Mouse (Mus musculus) splenic B cell, adult 2 months (primary cell): ENCODE data around the gene Cdt1.
A peak's percentile ranks its signal among the peaks of the same experiment; 100 is the strongest.
"Not testable (repeated sequence)": the region's sequence is repeated elsewhere in the genome, so short reads cannot be mapped to it uniquely, and the experiment has no call there.

Source experiments
- DNase-seq: peaks from one replicate; pipeline ENCODE4 v3.0.0-alpha.2; 2011; ENCODE audit warnings: low read depth, low spot score
- H3K27me3 ChIP-seq: 2 replicates; pipeline ENCODE4 v1.6.1; 2012; ENCODE audit warnings: mild to moderate bottlenecking, low read length, moderate library complexity, mixed read lengths; ENCODE audit not compliant: control insufficient read depth, poor library complexity, insufficient read depth, severe bottlenecking
- H3K36me3 ChIP-seq: 2 replicates; pipeline ENCODE4 v1.6.1; 2012; ENCODE audit warnings: mild to moderate bottlenecking, low read length, moderate library complexity, mixed read lengths; ENCODE audit not compliant: control insufficient read depth, poor library complexity, insufficient read depth, severe bottlenecking

Cdt1 gene

DNA sequence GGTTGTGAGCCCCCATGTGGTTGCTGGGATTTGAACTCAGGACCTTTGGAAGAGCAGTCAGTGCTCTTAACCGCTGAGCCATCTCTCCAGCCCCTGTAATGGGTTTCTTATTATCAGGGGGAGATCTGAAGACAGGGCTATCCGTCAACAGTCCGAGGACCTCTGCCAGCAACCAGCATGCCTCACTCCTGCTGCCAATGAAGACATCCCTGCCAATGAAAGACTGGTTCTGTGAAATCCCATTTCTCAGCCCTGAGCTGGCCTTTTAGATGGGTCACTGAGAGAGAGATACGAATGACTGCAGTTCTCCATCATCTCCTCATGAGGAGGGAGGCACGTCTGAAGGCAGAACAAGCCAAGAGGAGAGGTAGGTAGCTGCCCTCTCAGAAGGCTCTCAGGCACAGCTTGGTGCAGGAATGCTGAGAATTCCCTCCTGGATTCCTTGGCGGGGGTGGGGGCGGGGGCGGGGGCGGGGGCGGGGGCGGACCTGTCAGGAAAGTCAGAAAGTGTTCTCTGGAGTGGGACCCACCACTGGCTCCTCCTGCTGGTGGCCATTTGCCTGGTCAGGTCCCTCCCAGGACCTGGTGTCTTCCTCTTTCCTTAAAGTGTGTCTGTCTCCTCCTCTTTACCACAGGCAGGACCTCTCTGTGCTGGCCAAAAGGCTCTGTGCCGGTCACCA lies 9.0 kb upstream of the Cdt1 start:
- no peaks in the 10 kb centered on the region for H3K27me3 ChIP-seq
- DNase-seq: no peak
- H3K36me3 ChIP-seq: no peaks in the 10 kb centered on the region

DNA sequence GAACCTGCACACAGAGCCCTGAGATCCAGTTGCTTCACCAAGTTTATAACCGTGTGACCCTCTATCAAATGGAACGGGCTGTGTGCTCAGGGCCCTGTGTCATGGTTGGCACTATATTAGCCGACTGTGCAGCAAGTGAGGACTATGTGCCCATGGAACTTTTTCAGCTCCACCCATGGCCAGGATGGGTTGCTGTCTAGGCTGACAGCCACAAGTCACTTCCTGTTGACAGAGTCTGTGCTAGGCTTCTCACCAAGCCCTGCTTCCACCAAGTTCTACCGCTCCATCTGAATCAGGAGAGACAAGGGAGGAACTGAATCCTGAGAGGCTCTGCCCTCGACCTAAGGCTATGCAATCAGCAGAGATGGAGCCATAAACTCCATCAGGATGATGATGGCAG lies 6.6 kb upstream of the Cdt1 start:
- H3K27me3 ChIP-seq: no peaks in the 10 kb centered on the region
- no peaks in the 10 kb centered on the region for H3K36me3 ChIP-seq
- no peak for DNase-seq

DNA sequence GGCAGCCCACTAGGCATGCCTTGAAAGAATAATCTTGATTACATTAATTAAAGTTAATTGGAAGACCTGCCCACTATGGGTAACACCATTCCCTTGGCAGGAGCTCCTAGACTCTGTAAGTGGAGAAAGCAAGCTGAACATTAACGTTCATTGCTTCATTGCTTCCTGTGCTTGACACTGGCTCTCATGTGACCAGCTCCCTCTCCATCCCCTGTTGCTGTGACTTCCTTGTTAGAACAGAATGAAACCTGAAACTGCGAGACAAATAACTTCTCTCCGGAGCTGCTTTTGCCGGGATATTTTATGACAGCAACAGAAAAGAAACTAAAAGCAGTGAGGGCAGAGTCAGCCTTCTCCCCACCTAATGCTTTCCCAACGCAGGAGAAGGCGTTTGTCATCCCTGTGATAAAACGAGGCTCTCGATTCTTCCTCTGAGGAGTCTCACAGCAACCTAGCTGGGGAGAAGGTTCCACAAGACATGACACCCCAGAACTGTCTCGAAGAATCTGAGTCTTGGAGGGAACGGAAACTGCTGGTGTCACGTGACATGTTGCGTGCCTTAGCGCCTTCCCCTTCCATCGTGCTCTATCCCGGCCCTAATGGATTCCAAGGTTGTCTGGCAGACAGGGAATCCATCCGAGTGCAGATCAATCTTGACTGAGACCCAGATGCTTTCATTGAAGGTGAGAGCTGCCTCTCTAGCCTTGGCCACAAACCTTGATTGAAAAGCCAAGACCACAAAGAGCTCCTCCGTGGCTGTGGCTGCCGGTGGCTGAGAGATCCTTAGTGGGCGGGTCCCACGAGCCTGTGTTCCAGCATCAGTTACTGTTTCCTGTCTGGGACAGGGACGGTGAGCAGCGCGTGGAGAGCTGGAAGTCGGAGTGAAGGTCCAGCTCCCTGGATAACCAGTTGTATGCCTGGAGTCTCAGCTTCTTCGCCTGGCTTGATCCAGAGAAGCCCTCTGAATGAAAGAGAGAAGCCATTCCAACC lies 3.2 kb upstream of the Cdt1 start:
- Histone ChIP-seq H3K27me3 (no peaks in the 10 kb centered on the region), H3K36me3 (no peaks in the 10 kb centered on the region)
- peak; percentile 42 for DNase-seq

DNA sequence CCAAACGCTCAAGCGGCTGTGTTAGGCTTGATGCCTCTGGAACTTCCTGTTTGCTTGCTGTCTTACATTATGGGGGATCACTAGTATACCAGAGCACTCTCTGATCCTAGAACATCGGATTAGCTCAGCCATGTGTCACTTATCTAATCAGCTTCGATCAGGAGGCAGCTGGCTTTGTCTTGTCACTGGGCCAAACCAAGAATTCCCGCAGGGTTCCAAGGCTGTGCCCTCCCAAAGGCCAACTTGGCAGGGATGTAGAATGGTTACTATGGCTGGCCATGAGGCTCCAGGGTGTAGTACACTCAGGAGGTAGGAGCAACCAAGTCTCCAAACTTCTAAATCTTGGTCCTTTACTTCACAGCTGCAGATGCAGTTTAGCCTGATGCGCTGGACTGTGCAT lies 1.0 kb upstream of the Cdt1 start:
- DNase-seq: no peak
- H3K27me3 ChIP-seq: no peaks in the 10 kb centered on the region
- peaks cover 3% of the 10 kb centered on the region; the same call in 1 of the 2 replicates for H3K36me3 ChIP-seq

DNA sequence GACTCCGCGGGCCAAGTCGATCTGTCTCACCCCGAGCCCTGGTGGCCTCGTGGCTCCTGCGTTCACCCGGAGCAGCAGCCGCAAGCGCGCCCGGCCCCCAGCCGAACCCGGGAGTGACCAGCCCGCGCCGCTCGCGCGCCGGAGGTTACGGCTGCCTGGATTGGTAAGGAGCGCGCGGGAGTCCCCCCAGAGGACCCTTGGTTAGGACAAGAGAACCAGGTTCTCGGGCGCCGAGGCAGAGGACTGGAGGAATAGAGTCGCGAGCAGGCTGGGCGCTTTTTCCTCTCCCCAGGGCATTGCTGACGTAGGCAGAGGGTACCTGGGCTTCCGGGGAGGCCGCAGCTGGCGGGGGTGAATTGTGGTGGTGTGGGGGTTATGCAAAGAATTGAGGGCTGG lies 292 bp downstream of the Cdt1 start:
- Histone ChIP-seq H3K36me3 (peaks cover 7% of the 10 kb centered on the region; the same call in 1 of the 2 replicates), H3K27me3 (no peaks in the 10 kb centered on the region)
- peak; percentile 96 for DNase-seq

DNA sequence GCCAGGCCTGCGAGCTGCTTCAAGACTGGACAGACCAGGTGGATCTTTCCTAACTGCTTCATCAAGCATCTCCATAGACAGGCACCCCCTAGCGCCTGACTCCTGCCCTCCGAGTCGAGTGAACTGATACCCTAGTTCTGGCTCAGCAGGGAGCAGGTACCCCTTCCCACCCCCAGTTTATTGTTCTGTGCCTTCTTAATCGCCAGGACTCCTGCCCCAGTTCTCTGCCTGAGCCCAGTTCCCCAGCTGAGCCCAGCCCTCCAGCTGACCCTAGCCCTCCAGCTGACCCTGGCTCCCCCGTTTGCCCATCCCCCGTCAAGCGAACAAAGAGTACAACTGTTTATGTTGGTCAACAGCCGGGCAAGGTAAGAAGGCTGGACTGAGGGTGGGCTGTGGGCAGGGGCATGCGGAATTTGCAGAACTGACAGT lies 1.1 kb downstream of the Cdt1 start:
- DNase-seq: peak; percentile 49
- H3K36me3 ChIP-seq: peaks cover 7% of the 10 kb centered on the region; the same call in 1 of the 2 replicates
- no peaks in the 10 kb centered on the region for H3K27me3 ChIP-seq

DNA sequence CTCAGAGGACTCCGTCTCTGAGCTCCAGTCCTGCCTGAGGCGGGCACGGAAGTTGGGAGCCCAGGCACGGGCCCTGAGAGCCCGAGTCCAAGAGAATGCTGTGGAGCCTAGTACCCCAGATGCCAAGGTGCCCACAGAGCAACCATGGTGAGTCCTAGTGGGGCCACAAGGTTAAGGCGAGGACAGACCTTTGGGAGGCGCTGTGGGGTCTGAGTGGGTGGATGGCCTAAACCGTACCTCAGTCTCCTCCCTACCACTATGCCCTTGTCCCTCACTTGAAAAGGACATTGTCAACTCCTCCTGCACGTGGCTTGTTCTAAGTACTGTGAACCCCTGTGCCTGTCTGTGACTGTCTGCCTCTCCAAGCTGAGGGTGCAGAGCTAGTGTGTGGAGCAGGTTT lies 1.5 kb downstream of the Cdt1 start:
- peak; percentile 26 for DNase-seq
- peaks cover 7% of the 10 kb centered on the region; the same call in 1 of the 2 replicates for H3K36me3 ChIP-seq
- no peaks in the 10 kb centered on the region for H3K27me3 ChIP-seq

DNA sequence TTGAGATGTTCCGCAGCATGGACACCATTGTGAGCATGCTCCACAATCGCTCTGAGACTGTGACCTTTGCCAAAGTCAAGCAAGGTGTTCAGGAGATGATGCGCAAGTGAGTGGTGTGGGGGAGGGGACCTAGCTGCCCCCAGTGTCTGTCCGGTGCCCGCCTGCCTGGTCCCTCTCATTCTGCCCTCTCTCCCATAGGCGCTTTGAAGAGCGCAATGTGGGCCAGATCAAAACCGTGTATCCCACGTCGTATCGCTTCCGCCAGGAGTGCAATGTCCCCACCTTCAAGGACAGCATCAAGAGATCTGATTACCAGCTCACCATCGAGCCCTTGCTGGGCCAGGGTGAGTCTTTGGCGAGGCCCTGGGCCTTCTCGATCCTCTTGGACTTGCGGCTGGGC lies 2.2 kb downstream of the Cdt1 start:
- DNase-seq: no peak
- no peaks in the 10 kb centered on the region for H3K27me3 ChIP-seq
- peaks cover 9% of the 10 kb centered on the region; the same call in 1 of the 2 replicates for H3K36me3 ChIP-seq

DNA sequence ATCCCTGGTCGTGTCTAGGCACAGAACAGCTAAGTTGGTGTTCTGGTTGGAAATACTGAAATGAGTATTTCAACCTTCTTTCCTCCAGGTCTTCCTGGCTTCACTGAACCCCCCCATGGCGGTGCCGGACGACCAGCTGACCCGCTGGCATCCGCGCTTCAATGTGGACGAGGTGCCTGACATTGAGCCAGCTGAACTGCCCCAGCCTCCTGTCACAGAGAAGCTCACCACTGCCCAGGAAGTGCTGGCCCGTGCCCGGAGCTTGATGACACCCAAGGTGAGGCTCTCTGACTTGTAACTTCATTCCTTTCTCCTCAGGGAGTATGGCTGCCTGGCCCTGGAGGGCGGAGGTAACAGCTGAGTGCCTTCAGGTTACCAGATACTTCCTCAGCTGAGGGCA lies 3.3 kb downstream of the Cdt1 start:
- H3K36me3 ChIP-seq: peaks cover 9% of the 10 kb centered on the region; the same call in 1 of the 2 replicates
- DNase-seq: no peak
- H3K27me3 ChIP-seq: no peaks in the 10 kb centered on the region

DNA sequence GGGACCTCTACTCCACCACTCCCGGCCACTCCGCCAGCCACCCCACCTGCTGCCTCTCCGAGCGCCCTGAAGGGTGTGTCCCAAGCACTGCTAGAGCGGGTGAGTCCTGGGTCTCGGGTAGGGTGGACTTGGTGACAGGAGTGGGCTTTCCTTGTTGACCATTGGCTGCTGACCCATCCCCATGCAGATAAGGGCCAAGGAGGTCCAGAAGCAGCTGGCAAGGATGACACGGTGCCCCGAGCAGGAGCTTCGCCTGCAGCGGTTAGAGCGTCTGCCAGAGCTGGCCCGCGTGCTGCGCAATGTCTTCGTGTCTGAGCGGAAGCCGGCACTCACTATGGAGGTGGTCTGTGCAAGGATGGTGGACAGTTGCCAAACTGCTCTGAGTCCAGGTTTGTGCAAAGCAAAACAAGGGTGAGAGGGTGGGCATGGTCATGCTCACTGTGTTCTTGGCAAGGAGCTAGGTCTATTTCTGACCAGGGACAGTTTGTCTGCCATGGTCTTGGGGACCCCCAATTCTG lies 4.0 kb downstream of the Cdt1 start:
- no peak for DNase-seq
- peaks cover 9% of the 10 kb centered on the region; the same call in 1 of the 2 replicates for H3K36me3 ChIP-seq
- no peaks in the 10 kb centered on the region for H3K27me3 ChIP-seq

DNA sequence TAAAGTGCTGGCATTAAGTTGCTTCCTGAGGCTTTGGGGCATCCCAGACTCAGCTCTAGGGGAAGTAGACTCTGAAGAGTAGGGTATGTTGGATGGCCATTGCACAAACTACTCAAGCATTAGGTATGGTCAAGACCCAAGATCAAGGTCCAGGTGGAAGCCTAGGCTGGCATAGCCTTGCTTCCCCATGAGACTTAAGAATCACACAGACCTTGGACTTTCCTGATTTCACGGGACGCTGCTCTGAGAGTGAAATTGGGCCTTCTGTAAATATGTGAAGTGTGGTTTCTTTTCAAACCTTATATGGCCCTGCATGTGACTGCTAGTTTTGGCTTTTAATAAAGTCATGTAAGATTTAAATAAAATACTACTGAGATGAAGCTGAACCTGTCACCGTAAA lies 4.9 kb downstream of the Cdt1 start:
- no peak for DNase-seq
- H3K36me3 ChIP-seq: peaks cover 9% of the 10 kb centered on the region; the same call in 1 of the 2 replicates
- no peaks in the 10 kb centered on the region for H3K27me3 ChIP-seq

DNA sequence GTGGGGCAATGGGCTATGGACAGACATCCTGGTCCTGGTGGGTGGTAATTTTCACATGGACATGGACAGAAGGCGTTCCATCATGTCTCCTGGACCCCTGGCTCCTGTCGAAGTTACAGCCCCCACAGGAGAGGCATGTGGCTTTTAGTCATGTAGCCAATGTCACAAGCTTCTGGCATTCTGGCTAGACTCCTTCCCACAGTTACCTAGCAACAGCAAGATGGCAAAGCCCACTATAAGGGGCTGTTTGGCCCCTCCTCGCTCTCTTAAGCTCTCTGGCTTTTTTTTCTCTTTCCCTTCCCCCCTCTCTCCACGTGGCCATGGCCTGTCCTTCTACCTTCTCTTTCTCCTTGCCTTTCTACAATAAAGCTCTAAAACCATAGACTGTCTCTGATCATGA lies 5.4 kb downstream of the Cdt1 start:
- not testable (repeated sequence) for DNase-seq, H3K27me3 ChIP-seq

DNA sequence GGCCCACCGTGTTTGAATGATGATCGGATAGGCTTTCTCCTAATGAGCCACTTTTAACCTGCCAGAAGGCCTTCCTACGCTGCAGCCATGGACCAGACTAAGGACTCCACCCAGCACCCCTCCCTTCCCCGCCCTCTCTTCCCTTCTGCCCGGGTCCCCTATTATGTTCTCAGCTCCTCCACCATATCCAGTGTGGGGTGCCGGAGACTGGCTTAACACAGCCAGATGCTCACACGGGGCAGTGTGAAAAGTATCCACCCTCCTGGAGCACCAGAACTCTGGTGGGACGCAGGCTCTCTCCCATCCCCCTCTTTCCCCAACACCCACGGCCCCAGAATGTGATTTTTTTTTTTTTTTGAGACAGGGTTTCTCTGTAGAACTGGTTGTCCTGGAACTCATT lies 5.8 kb downstream of the Cdt1 start:
- H3K27me3 ChIP-seq: no peaks in the 10 kb centered on the region
- DNase-seq: no peak
- H3K36me3 ChIP-seq: peaks cover 9% of the 10 kb centered on the region; the same call in 1 of the 2 replicates

More for the DNA sequence above, 5.4 kb downstream of the Cdt1 start:
- not testable (repeated sequence) for H3K36me3 ChIP-seq

DNA sequence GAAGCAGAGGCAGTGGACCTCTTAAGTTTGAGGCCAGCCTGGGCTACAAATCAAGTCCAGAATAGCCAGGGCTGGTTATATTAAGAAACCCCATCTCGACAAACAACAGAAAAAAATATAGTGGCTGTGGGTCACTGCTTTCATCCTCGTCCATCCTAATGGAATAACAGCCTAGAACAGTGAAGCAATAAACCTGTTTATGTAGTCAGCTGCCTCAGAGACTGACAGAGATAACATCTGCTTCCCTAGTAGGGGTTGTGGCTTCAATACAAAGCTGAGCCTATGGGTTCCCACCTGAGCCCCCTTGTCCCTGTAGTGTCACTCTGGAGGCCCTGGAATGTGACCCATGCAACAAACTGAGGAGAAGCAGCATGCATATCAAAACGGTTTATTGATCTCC lies 6.4 kb downstream of the Cdt1 start:
- Histone ChIP-seq H3K27me3 (no peaks in the 10 kb centered on the region), H3K36me3 (peaks cover 9% of the 10 kb centered on the region; the same call in 1 of the 2 replicates)
- no peak for DNase-seq
